Mouse (Mus musculus) thymus, adult 2 months (tissue): ENCODE data around the gene Coq8a.

Source experiments
- CTCF ChIP-seq: fragments of 200-500 bp; IDR thresholded peaks from 2 replicates; pipeline ENCODE4 v1.5.1; 2012; ENCODE audit warnings: mild to moderate bottlenecking, control low read depth, low read length, moderate library complexity, borderline replicate concordance; ENCODE audit not compliant: control insufficient read depth, poor library complexity, insufficient read depth; ENCODE audit errors: extremely low read depth
- POLR2A ChIP-seq: fragments of 200-500 bp; IDR thresholded peaks from 2 replicates; pipeline ENCODE4 v1.6.1; 2012; ENCODE audit warnings: mild to moderate bottlenecking, low read length, control low read depth, moderate library complexity; ENCODE audit not compliant: control insufficient read depth, poor library complexity, insufficient read depth; ENCODE audit errors: extremely low read depth

- TF ChIP-seq POLR2A (no peak), CTCF (no peak)
Measured at GRCm38 (mm10) chr1:180245741-180246507, 46.5 kb upstream of the Coq8a start.
